Mouse (Mus musculus): ENCODE data around the gene Atf6. TPM values are rescaled to one million over a fixed set of nuclear protein-coding genes. Genes with fewer than 3 reads are reported as not detected.

Atf6 gene
- polyA plus RNA-seq, 2 experiments = 4.8 to 6.6 TPM

GRCm38 (mm10) chr1:170761634-170762033, 105.9 kb downstream of the Atf6 start:
- H3K4me3 ChIP-seq (ENCODE audit: insufficient read depth in 1 of 2, low read depth in 2 of 2, low read length in 2 of 2) = no peak overlapping the region

GRCm38 (mm10) chr1:170753597-170753996, 114.0 kb downstream of the Atf6 start:
- Histone ChIP-seq H3K4me1 (replicated peaks; ENCODE audit: control insufficient read depth in 2 of 2, insufficient read depth in 2 of 2, low read length in 1 of 2) (no peaks in the 10 kb centered on the region), H3K4me2 (ENCODE audit: low read depth) (no peak overlapping the region), H3K4me3 (ENCODE audit: insufficient read depth in 1 of 2, low read depth in 2 of 2, low read length in 2 of 2) (no peak overlapping the region), H3K9me3 (ENCODE audit: control insufficient read depth, low read length) (no peaks in the 10 kb centered on the region), H3K27ac (no peak overlapping the region), H3K27me3 (ENCODE audit: control insufficient read depth, insufficient read depth, low read length) (no peaks in the 10 kb centered on the region), H3K36me3 (replicated peaks; ENCODE audit: control insufficient read depth, insufficient read depth, low read depth) (no peaks in the 10 kb centered on the region), H3K9ac (replicated peaks) (no peak overlapping the region)
- WGBS (ENCODE audit: insufficient replicate concordance) = 67% methylated on average over 5 of the region's 5 CpGs
- ATAC-seq (ENCODE audit: insufficient read depth) (no peak), DNase-seq (ENCODE audit: low read depth in 3 of 3, low spot score in 3 of 3) (no peak)
- TF ChIP-seq EP300 (IDR thresholded peaks at IDR 0.05; ENCODE audit: low read depth) = no peak
- TF ChIP-seq CTCF (IDR thresholded peaks at IDR 0.05; ENCODE audit: low read depth) = no peak

More at GRCm38 (mm10) chr1:170761634-170762033, 105.9 kb downstream of the Atf6 start:
- no peak overlapping the region for H3K9ac ChIP-seq (replicated peaks)
- H3K9me3 ChIP-seq (ENCODE audit: control insufficient read depth, low read length) = no peaks in the 10 kb centered on the region
- H3K27ac ChIP-seq = no peak overlapping the region
- 86% methylated on average over 1 of the region's 1 CpGs for WGBS (ENCODE audit: insufficient replicate concordance)
- ATAC-seq (ENCODE audit: insufficient read depth) = no peak
- DNase-seq (ENCODE audit: low read depth in 3 of 3, low spot score in 3 of 3) = no peak
- no peak for TF ChIP-seq EP300 (IDR thresholded peaks at IDR 0.05; ENCODE audit: low read depth)
- no peak for TF ChIP-seq CTCF (IDR thresholded peaks at IDR 0.05; ENCODE audit: low read depth)
- H3K4me1 ChIP-seq (replicated peaks; ENCODE audit: control insufficient read depth in 2 of 2, insufficient read depth in 2 of 2, low read length in 1 of 2) = no peaks in the 10 kb centered on the region
- no peaks in the 10 kb centered on the region for H3K27me3 ChIP-seq (ENCODE audit: control insufficient read depth, insufficient read depth, low read length)
- no peaks in the 10 kb centered on the region for H3K36me3 ChIP-seq (replicated peaks; ENCODE audit: control insufficient read depth, insufficient read depth, low read depth)
- no peak overlapping the region for H3K4me2 ChIP-seq (ENCODE audit: low read depth)

GRCm38 (mm10) chr1:170751797-170752196, 115.8 kb downstream of the Atf6 start:
- Histone ChIP-seq H3K9me3 (ENCODE audit: control insufficient read depth, low read length) (no peaks in the 10 kb centered on the region), H3K27ac (no peak overlapping the region), H3K36me3 (replicated peaks; ENCODE audit: control insufficient read depth, insufficient read depth, low read depth) (no peaks in the 10 kb centered on the region), H3K27me3 (ENCODE audit: control insufficient read depth, insufficient read depth, low read length) (no peaks in the 10 kb centered on the region), H3K4me3 (ENCODE audit: insufficient read depth in 1 of 2, low read depth in 2 of 2, low read length in 2 of 2) (no peak overlapping the region), H3K9ac (replicated peaks) (no peak overlapping the region), H3K4me2 (ENCODE audit: low read depth) (no peak overlapping the region), H3K4me1 (replicated peaks; ENCODE audit: control insufficient read depth in 2 of 2, insufficient read depth in 2 of 2, low read length in 1 of 2) (no peaks in the 10 kb centered on the region)
- ATAC-seq (ENCODE audit: insufficient read depth) = no peak
- TF ChIP-seq CTCF (IDR thresholded peaks at IDR 0.05; ENCODE audit: low read depth) (no peak), EP300 (IDR thresholded peaks at IDR 0.05; ENCODE audit: low read depth) (no peak)
- WGBS (ENCODE audit: insufficient replicate concordance) = 82% methylated on average over 7 of the region's 7 CpGs
- DNase-seq (ENCODE audit: low read depth in 3 of 3, low spot score in 3 of 3) = no peak

- Histone ChIP-seq H3K27ac (no peak overlapping the region), H3K4me2 (ENCODE audit: low read depth) (no peak overlapping the region), H3K27me3 (ENCODE audit: control insufficient read depth, insufficient read depth, low read length) (no peaks in the 10 kb centered on the region), H3K9ac (replicated peaks) (no peak overlapping the region), H3K36me3 (replicated peaks; ENCODE audit: control insufficient read depth, insufficient read depth, low read depth) (peaks cover 4% of the 10 kb centered on the region; the same call in 1 of the 2 replicates), H3K4me1 (replicated peaks; ENCODE audit: control insufficient read depth in 2 of 2, insufficient read depth in 2 of 2, low read length in 1 of 2) (no peaks in the 10 kb centered on the region), H3K9me3 (ENCODE audit: control insufficient read depth, low read length) (no peaks in the 10 kb centered on the region), H3K4me3 (ENCODE audit: insufficient read depth in 1 of 2, low read depth in 2 of 2, low read length in 2 of 2) (no peak overlapping the region)
- ATAC-seq (ENCODE audit: insufficient read depth) (no peak), DNase-seq (ENCODE audit: low read depth in 3 of 3, low spot score in 3 of 3) (no peak)
- no peak for TF ChIP-seq EP300 (IDR thresholded peaks at IDR 0.05; ENCODE audit: low read depth)
- no peak for TF ChIP-seq CTCF (IDR thresholded peaks at IDR 0.05; ENCODE audit: low read depth)
- 61% methylated on average over 5 of the region's 5 CpGs for WGBS (ENCODE audit: insufficient replicate concordance)
Measured at GRCm38 (mm10) chr1:170746523-170746922, 121.0 kb downstream of the Atf6 start.

GRCm38 (mm10) chr1:170741497-170742246, 125.9 kb downstream of the Atf6 start:
- Histone ChIP-seq H3K36me3 (replicated peaks; ENCODE audit: control insufficient read depth, insufficient read depth, low read depth) (peaks cover 4% of the 10 kb centered on the region; the same call in 1 of the 2 replicates), H3K4me3 (ENCODE audit: insufficient read depth in 1 of 2, low read depth in 2 of 2, low read length in 2 of 2) (no peak overlapping the region), H3K9ac (replicated peaks) (no peak overlapping the region), H3K27me3 (ENCODE audit: control insufficient read depth, insufficient read depth, low read length) (no peaks in the 10 kb centered on the region), H3K27ac (no peak overlapping the region), H3K9me3 (ENCODE audit: control insufficient read depth, low read length) (no peaks in the 10 kb centered on the region), H3K4me1 (replicated peaks; ENCODE audit: control insufficient read depth in 2 of 2, insufficient read depth in 2 of 2, low read length in 1 of 2) (no peaks in the 10 kb centered on the region), H3K4me2 (ENCODE audit: low read depth) (no peak overlapping the region)
- no peak for TF ChIP-seq CTCF (IDR thresholded peaks at IDR 0.05; ENCODE audit: low read depth)
- no peak for TF ChIP-seq EP300 (IDR thresholded peaks at IDR 0.05; ENCODE audit: low read depth)
- WGBS (ENCODE audit: insufficient replicate concordance) = 80% methylated on average over 5 of the region's 5 CpGs
- DNase-seq (ENCODE audit: low read depth in 3 of 3, low spot score in 3 of 3) (no peak), ATAC-seq (ENCODE audit: insufficient read depth) (no peak)
